Mouse (Mus musculus) hindbrain, embryonic 10.5 days (tissue): ENCODE measurements at regions not wholly inside any gene's neighbourhood (a gene's known extent, or its start where the extent isn't known, plus 50 kb on each side); places are given as distances from the start of the nearest gene placed in this dataset.

Experiments
- DNase-seq: peaks from one replicate; pipeline ENCODE4 v3.0.0-alpha.2; 2017; ENCODE audit warnings: low spot score
- H3K27ac ChIP-seq: fragments of 300-500 bp; sonication (generic); 2 replicates; pipeline ENCODE4 v1.5.1; 2016; ENCODE audit warnings: mild to moderate bottlenecking, moderate library complexity
- H3K27me3 ChIP-seq: fragments of 300-500 bp; sonication (generic); 2 replicates; pipeline ENCODE4 v1.6.1; 2016; ENCODE audit warnings: mild to moderate bottlenecking; ENCODE audit not compliant: poor library complexity, insufficient read depth, severe bottlenecking
- H3K36me3 ChIP-seq: fragments of 300-500 bp; sonication (generic); 2 replicates; pipeline ENCODE4 v1.6.1; 2016; ENCODE audit warnings: mild to moderate bottlenecking, moderate library complexity
- H3K4me1 ChIP-seq: fragments of 300-500 bp; sonication (generic); replicated peaks from 2 replicates; pipeline ENCODE4 v1.6.1; 2016; ENCODE audit warnings: mild to moderate bottlenecking
- H3K4me3 ChIP-seq: fragments of 300-500 bp; sonication (generic); 2 replicates; pipeline ENCODE4 v1.5.1; 2016; ENCODE audit warnings: mild to moderate bottlenecking, moderate library complexity
- H3K9me3 ChIP-seq: fragments of 300-500 bp; sonication (generic); 2 replicates; pipeline ENCODE4 v1.6.1; 2016; ENCODE audit warnings: mild to moderate bottlenecking, moderate library complexity
- WGBS: fragments of 180-500 bp; shearing (Covaris S2); methylation state at CpG from one replicate; pipeline ENCODE4 v1.1.7; 2016; 5-methylcytosine and 5-hydroxymethylcytosine counted together

DNA sequence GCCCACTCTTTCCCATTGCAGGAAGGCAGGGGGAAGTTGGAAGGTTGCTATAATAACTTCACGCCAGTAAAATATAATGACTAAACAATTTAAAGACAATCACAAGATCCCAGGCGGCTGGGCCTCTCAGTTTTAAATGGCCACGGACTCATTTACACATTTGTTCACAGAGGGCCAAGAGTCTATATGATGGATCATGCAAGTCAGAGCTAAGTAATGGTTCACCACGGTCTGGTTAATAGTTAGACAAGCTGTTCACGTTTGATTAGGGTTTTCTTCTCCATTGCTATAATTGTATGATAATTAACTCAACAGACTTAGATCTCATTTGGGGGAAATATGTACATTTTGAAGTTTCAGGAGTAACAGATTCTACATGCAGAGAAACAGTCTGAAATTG is 170.0 kb downstream of the Ppargc1a start:
- no peak overlapping the region for H3K4me3 ChIP-seq
- no peaks in the 10 kb centered on the region for H3K9me3 ChIP-seq
- WGBS, result 85% methylated on average over 5 of the region's 5 CpGs
- no peaks in the 10 kb centered on the region for H3K36me3 ChIP-seq
- H3K4me1 ChIP-seq, result no peaks in the 10 kb centered on the region
- no peak for DNase-seq
- H3K27ac ChIP-seq, result no peak overlapping the region
- H3K27me3 ChIP-seq, result no peaks in the 10 kb centered on the region

DNA sequence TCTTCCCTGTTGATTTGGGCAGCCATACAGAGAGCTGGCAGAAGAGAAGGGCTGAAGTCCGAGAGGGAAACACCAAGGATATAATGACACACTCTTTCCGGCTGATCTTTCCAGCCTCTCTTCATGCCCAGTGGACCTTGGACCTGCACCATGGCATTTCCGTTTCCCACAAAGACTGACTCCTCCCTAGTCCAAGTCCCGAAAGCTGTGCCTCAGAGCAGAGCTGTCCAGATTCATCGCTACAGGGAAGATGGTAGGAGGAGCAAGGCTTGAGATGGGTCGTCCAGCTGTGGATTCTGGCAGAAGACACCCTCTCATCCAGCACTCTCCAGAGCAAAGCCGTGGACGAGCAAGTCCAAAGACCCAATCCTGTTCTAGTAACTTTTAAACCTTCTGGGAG is 176.2 kb downstream of the Ppargc1a start:
- 88% methylated on average over 8 of the region's 8 CpGs for WGBS
- no peak for DNase-seq
- Histone ChIP-seq H3K27me3 (no peaks in the 10 kb centered on the region), H3K36me3 (no peaks in the 10 kb centered on the region), H3K4me3 (no peak overlapping the region), H3K27ac (no peak overlapping the region), H3K4me1 (no peaks in the 10 kb centered on the region), H3K9me3 (no peaks in the 10 kb centered on the region)

DNA sequence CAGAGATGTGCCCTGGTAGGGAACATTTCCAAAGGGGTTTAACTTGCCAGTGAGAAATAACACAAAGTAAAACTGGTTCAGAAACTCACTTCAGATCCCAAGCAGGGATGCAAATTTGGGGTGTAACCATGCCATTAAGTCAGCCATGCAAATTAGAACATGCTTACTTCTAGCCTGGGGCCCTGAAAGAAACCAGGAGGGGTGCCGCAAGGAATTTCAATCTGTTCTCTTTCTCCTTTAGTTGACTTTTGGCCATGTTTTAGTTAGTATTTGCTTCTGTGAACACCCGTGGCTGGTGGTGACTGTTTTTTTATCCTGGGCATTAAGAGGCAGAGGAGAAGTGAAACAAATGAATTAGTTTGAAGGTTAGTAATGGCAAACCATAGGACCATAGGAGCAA is 179.8 kb downstream of the Ppargc1a start:
- Histone ChIP-seq H3K4me1 (no peaks in the 10 kb centered on the region), H3K9me3 (no peaks in the 10 kb centered on the region), H3K36me3 (no peaks in the 10 kb centered on the region), H3K4me3 (no peak overlapping the region), H3K27me3 (no peaks in the 10 kb centered on the region), H3K27ac (no peak overlapping the region)
- no peak for DNase-seq
- WGBS, result 65% methylated on average over 2 of the region's 2 CpGs

DNA sequence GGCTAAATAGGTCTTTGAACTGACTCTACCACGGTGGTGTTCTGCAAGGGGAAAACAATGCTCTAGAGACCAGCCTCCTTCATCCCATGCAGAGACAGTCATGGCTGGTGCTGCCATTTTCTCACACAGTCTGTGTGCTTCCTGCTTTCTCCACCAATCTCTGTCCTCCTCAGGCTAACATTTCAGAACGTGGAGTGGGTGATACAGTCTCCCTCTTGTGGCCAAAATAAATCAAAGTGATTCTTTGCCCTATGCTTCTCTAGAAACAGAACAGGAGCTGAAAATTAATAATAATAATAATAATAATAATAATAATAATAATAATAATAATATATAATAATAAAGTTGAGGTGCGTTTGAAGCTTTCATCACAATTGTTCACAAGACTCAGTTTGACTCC is 181.1 kb downstream of the Ppargc1a start:
- no peak overlapping the region for H3K27ac ChIP-seq
- H3K27me3 ChIP-seq, result no peaks in the 10 kb centered on the region
- no peaks in the 10 kb centered on the region for H3K4me1 ChIP-seq
- 77% methylated on average over 3 of the region's 3 CpGs for WGBS
- H3K4me3 ChIP-seq, result no peak overlapping the region
- no peak for DNase-seq
- H3K36me3 ChIP-seq, result no peaks in the 10 kb centered on the region
- no peaks in the 10 kb centered on the region for H3K9me3 ChIP-seq

DNA sequence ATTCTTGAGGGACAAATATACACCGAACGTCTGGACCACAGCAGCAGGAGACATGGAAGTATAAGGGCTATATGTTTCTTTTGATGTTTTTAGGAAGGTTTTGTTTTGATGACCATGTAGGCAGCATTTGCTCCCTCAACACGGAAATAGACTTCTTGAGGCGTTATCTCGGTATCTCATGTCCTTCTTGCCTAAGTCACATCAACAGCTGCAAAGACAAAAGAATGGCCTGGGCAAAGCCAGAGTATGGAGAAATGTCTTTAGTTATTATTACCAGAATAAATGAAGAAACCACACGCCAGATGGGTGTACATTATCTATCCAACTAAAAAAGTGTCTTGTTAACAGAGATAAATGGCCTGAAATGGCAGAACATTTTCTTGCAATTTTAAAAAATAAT is 183.2 kb downstream of the Ppargc1a start:
- no peak for DNase-seq
- H3K4me3 ChIP-seq, result no peak overlapping the region
- H3K27ac ChIP-seq, result no peak overlapping the region
- no peaks in the 10 kb centered on the region for H3K27me3 ChIP-seq
- no peaks in the 10 kb centered on the region for H3K4me1 ChIP-seq
- 92% methylated on average over 6 of the region's 6 CpGs for WGBS
- H3K36me3 ChIP-seq, result no peaks in the 10 kb centered on the region
- no peaks in the 10 kb centered on the region for H3K9me3 ChIP-seq

DNA sequence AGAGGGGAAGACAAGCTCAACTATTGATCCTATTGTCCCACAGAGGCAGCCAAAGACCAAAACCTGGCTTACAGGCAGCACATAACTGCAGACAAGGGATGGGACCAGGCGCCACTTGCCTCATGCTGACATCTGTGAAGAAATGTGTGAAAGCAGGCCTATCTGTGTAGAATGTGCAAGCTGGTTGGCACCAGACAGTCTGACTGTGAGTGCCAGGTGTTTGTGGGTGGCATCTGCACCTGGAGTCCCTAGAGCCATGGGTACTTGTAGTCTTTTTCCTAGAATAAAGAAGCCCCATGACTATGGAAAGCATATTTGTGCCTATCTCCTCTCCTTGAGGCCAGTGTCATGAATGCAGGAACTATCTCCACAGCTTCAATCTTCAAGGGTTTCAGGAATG is 208.4 kb downstream of the Ppargc1a start:
- H3K36me3 ChIP-seq, result no peaks in the 10 kb centered on the region
- H3K9me3 ChIP-seq, result no peaks in the 10 kb centered on the region
- no peak overlapping the region for H3K4me3 ChIP-seq
- WGBS, result 87% methylated on average over 1 of the region's 1 CpGs
- no peaks in the 10 kb centered on the region for H3K4me1 ChIP-seq
- no peak for DNase-seq
- H3K27me3 ChIP-seq, result no peaks in the 10 kb centered on the region
- no peak overlapping the region for H3K27ac ChIP-seq

DNA sequence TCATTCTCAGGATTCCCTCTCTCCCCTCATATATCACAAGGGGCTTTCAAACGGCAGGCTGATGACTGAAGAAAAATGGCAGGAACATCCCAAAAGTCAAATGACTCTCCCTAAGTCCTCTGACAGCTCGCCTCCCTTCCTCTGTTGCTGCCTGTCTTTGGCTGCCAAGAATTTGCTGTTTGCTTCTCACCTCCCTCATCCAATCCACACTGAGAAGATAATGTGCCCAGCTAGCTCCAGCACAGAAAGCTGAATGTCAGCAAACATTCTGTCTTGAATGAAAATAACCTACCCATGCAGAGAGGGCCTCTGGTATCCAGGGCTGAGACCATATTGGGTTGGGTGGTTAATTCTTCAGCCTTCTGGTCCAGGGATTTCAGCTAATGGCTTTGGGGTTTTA is 219.3 kb downstream of the Ppargc1a start:
- 80% methylated on average over 2 of the region's 2 CpGs for WGBS
- Histone ChIP-seq H3K9me3 (no peaks in the 10 kb centered on the region), H3K27ac (no peak overlapping the region), H3K36me3 (no peaks in the 10 kb centered on the region), H3K4me1 (no peaks in the 10 kb centered on the region), H3K4me3 (no peak overlapping the region), H3K27me3 (no peaks in the 10 kb centered on the region)
- no peak for DNase-seq

DNA sequence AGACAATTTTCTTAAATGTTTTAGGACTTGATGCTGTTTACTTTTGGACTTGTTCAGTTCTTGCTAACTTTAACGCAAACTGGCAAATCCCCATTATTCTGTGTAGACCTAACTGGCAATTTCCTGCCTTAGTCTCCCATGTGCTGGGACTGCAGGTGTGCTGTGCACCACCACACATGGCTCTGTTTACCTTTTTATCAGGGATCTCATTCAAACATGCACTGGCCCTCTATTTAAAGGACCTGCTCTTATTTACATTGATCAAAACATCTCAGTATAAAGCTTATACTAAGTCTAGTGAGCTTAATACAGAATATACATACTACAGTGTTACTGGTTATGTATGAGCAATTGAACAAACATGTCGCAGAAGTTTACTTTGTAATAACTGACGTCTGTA is 238.4 kb downstream of the Ppargc1a start:
- Histone ChIP-seq H3K4me1 (no peaks in the 10 kb centered on the region), H3K9me3 (no peaks in the 10 kb centered on the region), H3K27me3 (no peaks in the 10 kb centered on the region), H3K36me3 (no peaks in the 10 kb centered on the region), H3K27ac (no peak overlapping the region), H3K4me3 (no peak overlapping the region)
- DNase-seq, result no peak
- WGBS, result 95% methylated on average over 3 of the region's 3 CpGs

DNA sequence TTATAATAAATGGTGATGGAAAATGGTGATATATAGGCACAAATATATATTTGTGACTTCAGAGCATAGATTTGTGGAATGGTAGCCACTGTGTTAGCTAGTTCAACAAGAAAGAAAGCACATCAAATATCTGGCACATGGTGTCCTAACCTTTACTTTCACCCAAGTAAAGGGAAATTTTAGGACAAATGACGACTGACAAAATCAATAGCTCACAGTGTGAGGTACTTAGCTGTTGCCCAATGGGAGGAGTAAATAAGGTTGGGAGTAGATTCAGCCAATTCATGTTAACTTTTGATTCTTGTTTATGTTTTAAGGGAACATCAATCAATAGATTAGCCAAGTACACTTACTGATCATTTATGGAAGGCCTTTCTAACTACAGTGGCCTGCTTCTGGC is 278.3 kb downstream of the Ppargc1a start:
- Histone ChIP-seq H3K4me3 (no peak overlapping the region), H3K4me1 (no peaks in the 10 kb centered on the region), H3K9me3 (no peaks in the 10 kb centered on the region), H3K27me3 (no peaks in the 10 kb centered on the region), H3K27ac (no peak overlapping the region), H3K36me3 (no peaks in the 10 kb centered on the region)
- DNase-seq, result no peak
- 69% methylated on average over 1 of the region's 1 CpGs for WGBS

DNA sequence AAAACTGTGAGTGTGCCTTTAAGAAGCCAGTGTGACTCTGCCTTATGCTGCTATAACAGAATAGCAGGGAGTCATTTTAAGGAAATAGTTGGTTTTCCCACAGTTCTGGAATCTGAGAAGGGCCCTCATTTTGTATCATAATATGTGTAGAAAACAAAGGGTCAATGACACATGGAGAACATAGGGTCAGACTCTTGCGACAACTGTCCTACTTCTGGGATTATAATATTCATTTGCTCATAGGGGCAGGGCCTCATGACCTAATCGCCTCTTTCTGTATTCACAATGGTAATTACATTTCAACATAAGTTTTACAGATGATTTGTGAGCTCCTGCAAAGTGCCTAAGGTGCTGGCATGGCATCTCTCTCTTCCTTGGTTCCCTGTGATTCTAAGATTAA is 279.3 kb downstream of the Ppargc1a start:
- Histone ChIP-seq H3K9me3 (no peaks in the 10 kb centered on the region), H3K36me3 (no peaks in the 10 kb centered on the region), H3K4me1 (no peaks in the 10 kb centered on the region), H3K4me3 (no peak overlapping the region), H3K27me3 (no peaks in the 10 kb centered on the region), H3K27ac (no peak overlapping the region)
- 77% methylated on average over 2 of the region's 2 CpGs for WGBS
- DNase-seq, result no peak

DNA sequence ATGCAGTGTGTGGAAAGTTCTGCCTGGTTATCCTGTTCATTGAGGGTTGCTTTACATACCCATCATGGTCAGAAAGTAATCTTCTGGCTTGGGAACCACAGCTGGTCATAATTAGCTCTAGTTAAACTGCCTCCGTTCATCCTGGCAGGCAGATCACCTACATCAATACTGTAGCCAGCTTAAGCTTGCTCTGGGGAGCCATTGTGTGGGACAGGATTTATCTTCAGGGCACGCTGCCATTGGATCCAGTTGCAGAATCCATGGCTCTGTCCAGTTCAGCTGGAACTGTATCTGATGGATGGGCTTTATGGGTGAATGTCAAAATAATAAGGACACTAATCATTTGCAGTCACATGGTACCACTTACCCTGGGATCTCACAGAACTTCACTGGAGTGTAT is 326.4 kb downstream of the Ppargc1a start:
- Histone ChIP-seq H3K4me3 (no peak overlapping the region), H3K27ac (no peak overlapping the region), H3K36me3 (no peaks in the 10 kb centered on the region), H3K27me3 (no peaks in the 10 kb centered on the region), H3K9me3 (no peaks in the 10 kb centered on the region), H3K4me1 (no peaks in the 10 kb centered on the region)
- 72% methylated on average over 2 of the region's 2 CpGs for WGBS
- no peak for DNase-seq

DNA sequence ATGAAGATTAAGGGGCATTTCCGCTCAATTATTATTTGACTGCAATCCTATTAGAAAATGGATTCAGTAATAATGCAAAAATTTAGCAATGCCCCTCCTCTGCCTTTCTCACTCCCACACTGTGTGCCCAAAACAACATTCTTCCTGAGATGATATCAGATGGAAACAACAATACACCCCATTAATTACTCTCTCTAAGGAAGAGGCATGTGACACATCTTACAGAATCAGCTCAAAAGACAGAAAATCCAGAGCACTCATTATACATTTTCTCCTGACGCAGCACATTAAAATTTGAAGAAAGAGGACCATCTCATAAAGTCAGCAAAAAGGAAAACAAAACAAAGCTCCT is 333.5 kb downstream of the Ppargc1a start:
- DNase-seq, result no peak
- WGBS, result 88% methylated on average over 2 of the region's 2 CpGs
- no peak overlapping the region for H3K4me3 ChIP-seq
- H3K36me3 ChIP-seq, result no peaks in the 10 kb centered on the region
- H3K27me3 ChIP-seq, result no peaks in the 10 kb centered on the region
- H3K9me3 ChIP-seq, result no peaks in the 10 kb centered on the region
- no peaks in the 10 kb centered on the region for H3K4me1 ChIP-seq
- H3K27ac ChIP-seq, result no peak overlapping the region

DNA sequence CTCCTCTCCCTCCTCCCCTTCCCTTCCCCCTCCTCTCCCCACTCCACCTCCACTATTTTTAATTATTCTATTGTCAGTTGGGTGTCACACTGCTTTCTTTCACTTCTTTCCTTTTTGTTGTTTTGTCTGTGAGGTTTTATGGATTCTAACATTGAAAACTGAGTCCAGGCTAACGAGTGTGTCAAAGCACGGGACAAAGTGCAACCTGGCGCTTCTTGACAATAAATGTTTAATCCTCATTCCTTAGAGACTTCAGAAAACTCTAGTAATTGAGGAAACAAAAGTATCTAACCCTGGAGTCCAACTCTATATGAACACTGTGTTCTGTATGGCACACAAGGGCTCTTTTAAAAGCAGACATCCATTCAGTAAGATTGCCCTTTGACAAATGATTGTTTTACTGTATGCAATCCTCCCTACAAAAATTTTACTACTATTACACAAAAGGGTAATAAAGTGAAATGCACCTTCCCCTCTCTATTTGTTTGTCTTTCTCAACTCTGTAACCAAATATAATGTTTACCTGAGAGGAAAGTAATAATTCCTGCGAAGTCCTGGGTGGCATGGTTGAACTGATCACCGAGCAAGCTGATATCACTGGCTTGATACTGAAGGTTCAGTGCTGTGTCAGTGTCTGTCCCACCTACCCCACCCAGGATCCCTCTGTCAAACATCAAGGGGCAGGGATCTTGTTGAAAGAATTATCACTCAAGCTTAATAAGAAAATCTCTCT is 334.1 kb downstream of the Ppargc1a start:
- Histone ChIP-seq H3K36me3 (no peaks in the 10 kb centered on the region), H3K27ac (no peak overlapping the region), H3K4me3 (no peak overlapping the region), H3K4me1 (no peaks in the 10 kb centered on the region), H3K27me3 (no peaks in the 10 kb centered on the region), H3K9me3 (no peaks in the 10 kb centered on the region)
- 82% methylated on average over 5 of the region's 5 CpGs for WGBS
- DNase-seq, result no peak

DNA sequence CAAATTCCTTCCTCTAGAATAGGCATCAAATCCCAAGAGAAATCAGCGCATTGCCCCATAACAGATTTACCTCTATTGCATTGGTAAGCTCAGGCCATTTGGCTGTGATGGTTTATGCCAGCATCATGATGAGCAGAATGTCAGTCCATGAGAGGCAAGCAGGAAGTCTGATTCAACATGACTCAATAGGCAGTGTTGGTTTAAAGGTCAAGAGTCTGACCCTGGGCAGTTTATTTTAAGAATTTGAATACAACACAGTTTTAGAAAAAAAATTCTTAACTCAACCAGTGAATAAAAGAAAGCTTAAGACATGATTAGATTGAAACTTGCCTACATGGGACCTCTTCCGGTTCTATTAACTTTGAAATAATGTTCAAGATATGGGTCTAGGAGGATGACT is 337.7 kb downstream of the Ppargc1a start:
- WGBS, result 89% methylated on average over 2 of the region's 2 CpGs
- H3K27ac ChIP-seq, result no peak overlapping the region
- H3K4me1 ChIP-seq, result no peaks in the 10 kb centered on the region
- no peaks in the 10 kb centered on the region for H3K36me3 ChIP-seq
- no peak overlapping the region for H3K4me3 ChIP-seq
- no peaks in the 10 kb centered on the region for H3K9me3 ChIP-seq
- no peak for DNase-seq
- no peaks in the 10 kb centered on the region for H3K27me3 ChIP-seq
